Mouse (Mus musculus) small intestine, adult 2 months (tissue): ENCODE data around the gene Coil. TPM values are rescaled to one million over a fixed set of nuclear protein-coding genes. Genes with fewer than 3 reads are reported as not detected.

ENCODE experiments used
- H3K27ac ChIP-seq: fragments of 200-500 bp; 2 replicates; pipeline ENCODE4 v1.5.1; 2012; ENCODE audit warnings: low read depth, low read length, control low read depth, inconsistent platforms; ENCODE audit not compliant: insufficient read depth
- H3K27me3 ChIP-seq: fragments of 200-500 bp; 2 replicates; pipeline ENCODE4 v1.6.1; 2012; ENCODE audit warnings: mild to moderate bottlenecking, moderate library complexity, low read length, inconsistent platforms; ENCODE audit not compliant: control insufficient read depth, insufficient read depth
- H3K36me3 ChIP-seq: fragments of 200-500 bp; 2 replicates; pipeline ENCODE4 v1.6.1; 2012; ENCODE audit warnings: mild to moderate bottlenecking, low read length, control low read depth, inconsistent platforms; ENCODE audit not compliant: control insufficient read depth, insufficient read depth
- H3K4me1 ChIP-seq: fragments of 200-500 bp; 2 replicates; pipeline ENCODE4 v1.6.1; 2012; ENCODE audit warnings: low read length, inconsistent platforms, mixed read lengths; ENCODE audit not compliant: control insufficient read depth, insufficient read depth, insufficient read length
- H3K4me3 ChIP-seq: fragments of 200-500 bp; 2 replicates; pipeline ENCODE4 v1.5.1; 2012; ENCODE audit warnings: low read depth, mild to moderate bottlenecking, control low read depth, inconsistent platforms, low read length, moderate library complexity
- CTCF ChIP-seq: fragments of 200-500 bp; IDR thresholded peaks from 2 replicates; pipeline ENCODE4 v1.5.1; 2012; ENCODE audit warnings: low read depth, mild to moderate bottlenecking, control low read depth, inconsistent platforms, low read length, moderate library complexity, mixed read lengths; ENCODE audit not compliant: insufficient replicate concordance, insufficient read length; ENCODE audit errors: extremely low read depth
- POLR2A ChIP-seq: fragments of 200-500 bp; IDR thresholded peaks from 2 replicates; pipeline ENCODE4 v1.6.1; 2012; ENCODE audit warnings: low read depth, mild to moderate bottlenecking, control low read depth, inconsistent platforms, low read length, moderate library complexity
- WGBS: fragments of 180-500 bp; shearing (Covaris S2); methylation state at CpG from one replicate; pipeline ENCODE4 v1.1.7; 2018; 5-methylcytosine and 5-hydroxymethylcytosine counted together
- polyA plus RNA-seq: library from polyadenylated mRNA; depleted of rRNA; stranded (reverse); fragments of >200 nt; gene quantifications from 2 replicates; pipeline ENCODE4 v1.2.3, GENCODE M21; 2012

Gene Coil
- polyA plus RNA-seq, 1 experiment = 1.4 TPM

DNA sequence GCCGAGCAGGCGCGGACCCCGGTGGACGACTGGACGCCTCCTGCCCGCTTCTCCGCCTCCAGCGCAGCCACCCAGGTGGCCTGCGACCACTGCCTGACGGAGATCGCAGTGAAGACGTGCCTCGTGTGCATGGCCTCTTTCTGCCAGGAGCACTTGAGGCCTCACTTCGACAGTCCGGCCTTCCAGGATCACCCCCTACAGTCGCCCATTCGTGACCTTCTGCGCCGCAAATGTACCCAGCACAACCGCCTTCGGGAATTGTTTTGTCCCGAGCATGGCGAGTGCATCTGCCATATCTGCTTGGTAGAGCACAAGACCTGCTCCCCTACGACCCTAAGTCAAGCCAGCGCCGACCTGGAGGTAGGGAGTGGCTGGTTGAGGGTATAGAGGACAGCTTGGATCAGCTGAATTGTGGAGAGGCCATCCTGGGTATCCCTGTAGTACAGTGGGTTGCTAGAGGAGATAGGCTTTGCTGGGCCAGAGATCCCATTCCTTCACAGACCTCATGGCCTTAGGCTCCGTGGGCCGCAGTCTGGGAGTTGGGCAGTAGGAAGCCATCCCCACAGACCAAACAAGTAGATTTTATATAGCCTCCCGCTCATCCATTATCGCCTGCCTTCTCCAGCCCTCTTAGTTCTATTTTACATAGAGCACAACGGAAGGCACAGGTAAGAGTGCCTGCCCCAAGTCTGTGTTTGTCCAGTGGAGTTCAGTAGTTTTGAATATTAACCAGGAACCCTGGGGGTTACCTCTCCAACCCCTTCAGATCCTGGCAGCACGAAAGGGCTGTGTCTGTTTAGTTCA is 29.9 kb downstream of the Coil start:
- WGBS = 3% methylated on average over 33 of the region's 33 CpGs
- H3K27ac ChIP-seq = peak overlapping the region; percentile 83
- peaks cover 6% of the 10 kb centered on the region for H3K36me3 ChIP-seq
- H3K27me3 ChIP-seq = no peaks in the 10 kb centered on the region
- H3K4me3 ChIP-seq = peak overlapping the region; percentile 85
- no peak for TF ChIP-seq CTCF
- peaks cover 33% of the 10 kb centered on the region for H3K4me1 ChIP-seq

- Histone ChIP-seq H3K27ac (peak overlapping the region; percentile 83), H3K4me1 (peaks cover 33% of the 10 kb centered on the region), H3K27me3 (no peaks in the 10 kb centered on the region), H3K36me3 (peaks cover 10% of the 10 kb centered on the region), H3K4me3 (peak overlapping the region; percentile 85)
- no peak for TF ChIP-seq CTCF
- TF ChIP-seq POLR2A = no peak
Measured at GRCm38 (mm10) chr11:89000527-89000819, 30.4 kb downstream of the Coil start.

DNA sequence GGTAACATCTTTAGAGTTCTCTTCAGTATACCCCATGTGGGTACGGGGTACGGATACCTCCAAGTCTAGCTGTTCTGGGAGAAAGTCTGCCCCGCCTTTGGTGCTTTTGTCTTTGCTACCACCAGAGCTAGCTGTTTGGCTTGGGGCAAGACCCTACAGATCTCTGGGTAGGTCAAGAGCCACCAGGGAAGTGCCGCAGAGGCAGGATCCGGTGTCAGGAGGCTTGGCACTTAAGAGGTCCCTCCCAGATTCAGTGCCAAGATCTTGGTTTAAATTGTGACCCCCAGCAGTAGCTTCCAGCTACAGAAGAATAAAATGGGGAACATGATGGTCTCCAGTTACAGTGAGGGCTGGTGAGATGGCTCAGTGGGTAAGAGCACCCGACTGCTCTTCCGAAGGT is 31.5 kb downstream of the Coil start:
- Histone ChIP-seq H3K4me3 (peak overlapping the region; percentile 85), H3K4me1 (peaks cover 28% of the 10 kb centered on the region), H3K27ac (peak overlapping the region; percentile 54; the same call in 1 of the 2 replicates), H3K27me3 (no peaks in the 10 kb centered on the region), H3K36me3 (peaks cover 20% of the 10 kb centered on the region)
- TF ChIP-seq CTCF (no peak), POLR2A (no peak)
- 85% methylated on average over 7 of the region's 7 CpGs for WGBS

- Histone ChIP-seq H3K36me3 (peaks cover 23% of the 10 kb centered on the region), H3K27ac (peak overlapping the region; percentile 24; the same call in 1 of the 2 replicates), H3K27me3 (no peaks in the 10 kb centered on the region), H3K4me3 (peak overlapping the region; percentile 56), H3K4me1 (peaks cover 28% of the 10 kb centered on the region)
- TF ChIP-seq POLR2A (no peak), CTCF (no peak)
- WGBS = 55% methylated on average over 5 of the region's 5 CpGs
Measured at GRCm38 (mm10) chr11:89002068-89002467, 32.0 kb downstream of the Coil start.

GRCm38 (mm10) chr11:89002621-89003020 is 32.6 kb downstream of the Coil start:
- 24% methylated on average over 5 of the region's 5 CpGs for WGBS

GRCm38 (mm10) chr11:89003078-89003477 is 33.0 kb downstream of the Coil start:
- peaks cover 27% of the 10 kb centered on the region for H3K36me3 ChIP-seq
- 19% methylated on average over 6 of the region's 6 CpGs for WGBS
- TF ChIP-seq POLR2A = no peak
- TF ChIP-seq CTCF = no peak
- H3K4me1 ChIP-seq = peaks cover 28% of the 10 kb centered on the region
- H3K27ac ChIP-seq = peak overlapping the region; percentile 42
- H3K4me3 ChIP-seq = peak overlapping the region; percentile 56
- no peaks in the 10 kb centered on the region for H3K27me3 ChIP-seq

More at GRCm38 (mm10) chr11:89002621-89003020, 32.6 kb downstream of the Coil start:
- no peak for TF ChIP-seq CTCF
- no peak for TF ChIP-seq POLR2A
- H3K27ac ChIP-seq = peak overlapping the region; percentile 42
- H3K4me3 ChIP-seq = peak overlapping the region; percentile 56
- H3K27me3 ChIP-seq = no peaks in the 10 kb centered on the region
- peaks cover 28% of the 10 kb centered on the region for H3K4me1 ChIP-seq
- H3K36me3 ChIP-seq = peaks cover 26% of the 10 kb centered on the region

DNA sequence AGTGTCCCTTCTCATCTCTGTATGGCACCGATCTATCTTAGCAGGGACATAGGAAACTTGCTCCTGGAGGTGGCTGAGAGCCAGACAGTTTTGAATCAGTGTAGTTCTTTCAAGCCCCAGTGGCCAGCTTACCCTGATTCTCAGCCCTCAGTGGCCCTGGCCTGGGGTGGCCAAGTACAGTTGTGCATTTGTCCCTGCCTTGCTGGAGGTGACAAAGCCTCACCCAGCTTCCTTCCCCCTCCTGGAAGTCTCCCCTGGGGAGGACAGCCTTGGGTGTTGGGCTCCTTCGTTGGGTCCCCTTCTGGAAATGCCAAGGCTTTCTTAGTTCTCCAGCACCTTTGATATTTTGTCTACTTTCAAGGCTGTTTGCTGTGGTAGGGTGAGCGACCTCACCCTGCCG is 33.7 kb downstream of the Coil start:
- H3K36me3 ChIP-seq = peaks cover 33% of the 10 kb centered on the region

GRCm38 (mm10) chr11:89005473-89005872 is 35.4 kb downstream of the Coil start:
- Histone ChIP-seq H3K36me3 (peaks cover 49% of the 10 kb centered on the region), H3K27ac (no peak overlapping the region), H3K27me3 (no peaks in the 10 kb centered on the region), H3K4me3 (no peak overlapping the region), H3K4me1 (peaks cover 31% of the 10 kb centered on the region)
- 82% methylated on average over 5 of the region's 5 CpGs for WGBS
- TF ChIP-seq POLR2A (no peak), CTCF (no peak)

More for the DNA sequence above, 33.7 kb downstream of the Coil start:
- no peak overlapping the region for H3K27ac ChIP-seq
- TF ChIP-seq CTCF (no peak), POLR2A (no peak)
- H3K4me3 ChIP-seq = peak overlapping the region; percentile 19
- no peaks in the 10 kb centered on the region for H3K27me3 ChIP-seq
- peaks cover 29% of the 10 kb centered on the region for H3K4me1 ChIP-seq
- 68% methylated on average over 4 of the region's 4 CpGs for WGBS
